Mouse (Mus musculus) intestine, embryonic 15.5 days (tissue): ENCODE results near the gene Piwil4. TPM values are rescaled to one million over a fixed set of nuclear protein-coding genes. Genes with fewer than 3 reads are reported as not detected.
A peak's percentile ranks its signal among the peaks of the same experiment; 100 is the strongest.

Experiments
- ATAC-seq: fragments of 200-750 bp; cut with Nextera tagmentation; 2 replicates; pipeline ENCODE4 v1.8.0; 2017; ENCODE audit warnings: moderate TSS enrichment, moderate library complexity
- H3K27ac ChIP-seq: fragments of 300-500 bp; sonication (generic); 2 replicates; pipeline ENCODE4 v1.5.1; 2015; ENCODE audit warnings: mild to moderate bottlenecking, inconsistent platforms
- H3K27me3 ChIP-seq: fragments of 300-500 bp; sonication (generic); replicated peaks from 2 replicates; pipeline ENCODE4 v1.6.1; 2015; ENCODE audit warnings: inconsistent platforms
- H3K36me3 ChIP-seq: fragments of 300-500 bp; sonication (generic); 2 replicates; pipeline ENCODE4 v1.6.1; 2015; ENCODE audit warnings: inconsistent platforms
- H3K4me1 ChIP-seq: fragments of 300-500 bp; sonication (generic); replicated peaks from 2 replicates; pipeline ENCODE4 v1.6.1; 2015; ENCODE audit warnings: inconsistent platforms
- H3K4me2 ChIP-seq: fragments of 300-500 bp; sonication (generic); replicated peaks from 2 replicates; pipeline ENCODE4 v1.6.1; 2015; ENCODE audit warnings: mild to moderate bottlenecking, inconsistent platforms
- H3K4me3 ChIP-seq: fragments of 300-500 bp; sonication (generic); replicated peaks from 2 replicates; pipeline ENCODE4 v1.5.1; 2015; ENCODE audit warnings: inconsistent platforms
- H3K9ac ChIP-seq: fragments of 300-500 bp; sonication (generic); 2 replicates; pipeline ENCODE4 v1.6.1; 2015; ENCODE audit warnings: inconsistent platforms
- H3K9me3 ChIP-seq: fragments of 300-500 bp; sonication (generic); 2 replicates; pipeline ENCODE4 v1.6.1; 2016; ENCODE audit warnings: inconsistent platforms
- WGBS: fragments of 180-500 bp; shearing (Covaris S2); methylation state at CpG from one replicate; pipeline ENCODE4 v1.1.7; 2015; 5-methylcytosine and 5-hydroxymethylcytosine counted together
- polyA plus RNA-seq: library from polyadenylated mRNA; unstranded; fragments of >200 nt; fragmentation: Nextera tagmentation; extraction: Ambion mirVana; gene quantifications from 2 replicates; pipeline ENCODE4 v1.2.1, GENCODE M21; 2015

Gene Piwil4
- polyA plus RNA-seq, 1 experiment from 2014 or later: 0.20 TPM

DNA sequence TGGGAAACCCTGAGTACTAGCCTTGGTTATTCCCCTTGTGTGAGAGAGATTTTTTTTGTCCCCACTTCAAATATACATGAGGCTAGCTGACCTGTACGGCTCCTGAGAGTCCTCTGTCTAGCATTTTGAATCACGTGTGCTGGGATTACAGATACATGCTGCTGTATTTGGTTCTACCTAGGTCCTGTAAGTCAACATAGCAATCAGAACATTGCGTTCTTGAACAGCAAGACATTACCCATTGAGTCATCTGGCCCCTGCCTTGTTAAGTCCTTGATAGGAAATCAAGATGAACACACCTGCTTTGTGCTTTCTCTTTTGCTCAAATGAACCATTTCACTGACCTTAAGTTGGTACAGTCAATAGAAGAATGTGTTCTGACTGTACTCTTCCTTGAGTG is 13.9 kb upstream of the Piwil4 start:
- Histone ChIP-seq H3K4me2 (no peak overlapping the region), H3K27me3 (no peaks in the 10 kb centered on the region), H3K9me3 (no peaks in the 10 kb centered on the region), H3K9ac (no peak overlapping the region), H3K4me3 (no peak overlapping the region), H3K4me1 (peaks cover 10% of the 10 kb centered on the region), H3K36me3 (no peaks in the 10 kb centered on the region), H3K27ac (no peak overlapping the region)
- ATAC-seq: no peak
- WGBS: 72% methylated on average over 3 of the region's 3 CpGs

DNA sequence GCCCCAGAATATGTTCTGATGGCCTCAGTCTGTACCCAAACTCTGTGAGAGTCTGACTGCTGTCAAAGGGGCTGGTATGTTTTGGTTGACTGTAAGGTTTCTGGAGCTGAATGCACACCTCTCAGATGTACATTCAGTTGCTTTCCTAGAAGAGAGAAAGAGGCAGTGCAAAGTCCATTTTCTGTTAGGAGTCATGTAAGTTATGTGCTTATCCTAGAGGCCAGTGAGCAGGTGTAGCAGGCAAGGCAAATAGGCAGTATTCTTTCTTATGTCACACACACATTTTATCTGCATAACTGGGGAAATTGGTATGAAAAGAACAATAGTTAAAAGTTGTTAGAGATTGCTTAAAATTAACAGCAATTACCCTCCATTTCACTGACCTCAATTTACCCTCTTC is 13.4 kb upstream of the Piwil4 start:
- Histone ChIP-seq H3K4me3 (no peak overlapping the region), H3K4me2 (0 out of 2 replicates have a peak overlapping the region, but pooled peaks have one; percentile 4), H3K9ac (no peak overlapping the region), H3K36me3 (no peaks in the 10 kb centered on the region), H3K9me3 (no peaks in the 10 kb centered on the region), H3K27ac (no peak overlapping the region), H3K27me3 (no peaks in the 10 kb centered on the region), H3K4me1 (peaks cover 10% of the 10 kb centered on the region)
- ATAC-seq: peak; percentile 31; the same call in 1 of the 2 replicates

DNA sequence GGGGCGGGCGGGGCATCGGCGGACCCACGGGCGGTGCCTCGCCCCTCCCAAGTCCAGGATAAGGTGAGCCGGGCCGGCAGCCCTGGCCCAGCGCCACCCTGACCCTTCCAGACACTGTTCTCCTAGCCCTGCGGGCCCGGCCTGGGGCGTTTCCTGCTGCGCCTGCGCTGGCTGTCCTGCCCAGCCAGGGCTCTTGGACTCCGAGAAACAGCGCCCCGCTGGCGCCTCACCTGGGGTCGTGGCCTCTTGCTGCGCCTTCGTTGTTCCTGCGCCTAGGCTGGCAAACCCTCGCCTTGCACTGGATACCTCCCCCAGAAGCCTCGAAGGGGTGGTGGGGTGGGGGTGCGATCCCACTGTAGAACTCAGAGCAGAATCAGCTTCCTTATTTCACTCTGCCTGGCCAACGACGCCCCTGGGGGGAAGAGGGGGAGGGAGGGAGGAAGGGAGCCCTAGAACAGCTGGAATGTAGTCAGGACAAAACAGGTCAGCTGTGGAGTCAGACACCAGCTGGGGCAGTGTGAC is 11.5 kb upstream of the Piwil4 start, which contains the start of gene Fut4:
Gene Fut4, minus strand, starts transcription at position 393 of the 522 bp plus-strand sequence.
- under 1% methylated on average over 28 of the region's 28 CpGs for whole genome bisulfite sequencing

DNA sequence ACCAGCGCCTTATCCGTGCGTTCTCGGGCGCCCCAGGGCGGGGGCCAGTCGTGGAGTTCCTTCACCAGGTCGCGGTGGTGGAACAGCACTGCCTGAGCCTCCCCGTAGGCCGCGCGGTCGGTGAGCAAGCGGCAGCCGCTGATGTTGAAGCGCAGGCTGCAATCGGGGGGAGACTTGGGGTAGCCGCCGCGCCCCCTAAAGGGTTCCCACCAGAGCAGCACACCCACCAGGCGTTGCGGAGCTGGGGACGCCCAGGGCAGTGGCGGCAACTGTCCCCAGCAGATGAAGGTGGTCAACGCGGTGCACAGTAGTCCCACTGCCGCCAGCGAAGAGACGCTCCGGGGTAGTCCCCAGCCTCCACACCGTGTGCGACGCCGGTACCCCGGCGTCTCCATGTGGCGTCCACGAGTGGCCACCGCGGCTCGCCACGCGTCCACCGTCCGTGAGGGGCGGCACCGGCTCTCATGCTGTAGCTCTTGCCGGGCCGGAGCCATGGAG is 11.0 kb upstream of the Piwil4 start:
- H3K9me3 ChIP-seq: no peaks in the 10 kb centered on the region
- no peaks in the 10 kb centered on the region for H3K27me3 ChIP-seq
- H3K4me1 ChIP-seq: peaks cover 10% of the 10 kb centered on the region
- 0 out of 2 replicates have a peak overlapping the region, but pooled peaks have one; percentile 42 for H3K27ac ChIP-seq
- H3K4me2 ChIP-seq: peak overlapping the region; percentile 98
- peak overlapping the region; percentile 59 for H3K4me3 ChIP-seq
- WGBS: under 1% methylated on average over 50 of the region's 50 CpGs
- no peaks in the 10 kb centered on the region for H3K36me3 ChIP-seq
- peak overlapping the region; percentile 64 for H3K9ac ChIP-seq
- ATAC-seq: peak; percentile 75

More for the DNA sequence above, 11.5 kb upstream of the Piwil4 start, which contains the start of gene Fut4:
- peak within 1 kb of the TSS; percentile 42; the same call in 1 of the 2 replicates for H3K27ac ChIP-seq
- H3K27me3 ChIP-seq: no peaks in the 10 kb centered on the region
- peaks cover 10% of the 10 kb centered on the region for H3K4me1 ChIP-seq
- no peaks in the 10 kb centered on the region for H3K9me3 ChIP-seq
- ATAC-seq: peak; percentile 87
- no peaks in the 10 kb centered on the region for H3K36me3 ChIP-seq
- peak within 1 kb of the TSS; percentile 98 for H3K4me2 ChIP-seq
- peak within 1 kb of the TSS; percentile 64 for H3K9ac ChIP-seq
- H3K4me3 ChIP-seq: peak within 1 kb of the TSS; percentile 59

DNA sequence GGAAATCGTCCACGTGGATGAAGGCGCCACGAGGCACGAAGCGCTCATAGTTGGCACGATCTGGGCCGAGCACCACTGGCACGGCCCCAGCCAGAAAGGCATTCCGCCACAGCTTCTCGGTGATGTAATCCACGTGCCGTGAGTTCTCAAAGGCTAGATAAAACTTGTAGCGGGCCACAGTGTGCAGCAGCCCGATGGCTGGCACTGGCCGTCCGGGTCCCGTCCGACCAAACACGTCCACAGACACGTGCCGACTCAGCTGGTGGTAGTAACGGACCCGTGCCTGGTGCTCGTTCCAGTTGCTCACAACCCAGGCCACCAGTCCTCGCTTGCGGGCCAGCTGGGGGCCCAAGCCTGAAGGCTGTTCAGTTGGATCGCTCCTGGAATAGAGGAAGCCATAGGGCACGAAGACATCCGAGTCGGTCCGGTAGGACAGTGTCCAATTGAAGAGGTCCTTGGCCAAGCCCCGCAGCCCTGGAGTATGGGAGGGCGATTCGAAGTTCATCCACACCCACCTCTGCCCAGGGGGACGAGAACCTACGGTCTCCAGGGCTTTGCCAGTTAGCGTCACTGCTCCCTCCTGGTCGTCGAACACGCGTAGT is 10.5 kb upstream of the Piwil4 start:
- ATAC-seq: peak; percentile 1; the same call in 1 of the 2 replicates
- no peaks in the 10 kb centered on the region for H3K9me3 ChIP-seq
- peak overlapping the region; percentile 59 for H3K4me3 ChIP-seq
- peak overlapping the region; percentile 64 for H3K9ac ChIP-seq
- H3K27me3 ChIP-seq: no peaks in the 10 kb centered on the region
- peak overlapping the region; percentile 98 for H3K4me2 ChIP-seq
- WGBS: 62% methylated on average over 42 of the region's 42 CpGs
- H3K36me3 ChIP-seq: no peaks in the 10 kb centered on the region
- H3K27ac ChIP-seq: no peak overlapping the region
- peaks cover 10% of the 10 kb centered on the region for H3K4me1 ChIP-seq

DNA sequence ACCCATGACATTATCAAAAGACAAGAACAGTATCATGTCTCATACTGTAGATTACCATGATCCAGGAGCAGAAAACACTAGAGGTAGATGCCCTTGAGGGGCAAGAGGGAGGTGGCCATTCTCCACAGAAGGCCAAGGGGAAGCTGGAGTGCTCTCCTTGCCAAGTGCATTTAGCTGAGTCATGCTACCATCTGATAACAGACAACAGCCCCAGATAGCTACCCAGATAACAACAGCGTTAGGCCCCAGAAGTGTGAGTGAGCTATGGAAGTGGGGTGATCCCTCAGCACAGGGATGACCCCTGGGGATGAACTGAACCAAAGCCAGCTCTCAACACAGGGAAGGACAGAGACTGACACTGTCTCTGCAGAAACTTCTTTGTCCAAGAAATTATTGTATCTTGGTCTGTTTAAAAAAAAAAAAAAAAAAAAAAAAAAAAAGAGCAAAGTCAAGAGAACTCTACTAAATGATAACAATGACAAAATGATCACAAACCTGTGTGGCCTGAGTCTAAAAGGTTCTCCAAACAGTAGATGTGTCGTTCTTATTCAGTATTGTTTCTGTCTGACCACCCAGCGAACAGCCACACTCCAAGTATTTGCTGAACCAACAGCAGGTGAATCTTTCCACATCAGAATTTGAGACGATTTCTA is 909 bp downstream of the Piwil4 start:
- H3K9me3 ChIP-seq: no peaks in the 10 kb centered on the region
- no peak overlapping the region for H3K27ac ChIP-seq
- no peak overlapping the region for H3K4me3 ChIP-seq
- H3K4me1 ChIP-seq: 0 out of 2 replicates have a peak, but pooled peaks cover 2% of the 10 kb centered on the region
- no peaks in the 10 kb centered on the region for H3K36me3 ChIP-seq
- H3K4me2 ChIP-seq: no peak overlapping the region
- ATAC-seq: no peak
- H3K9ac ChIP-seq: no peak overlapping the region
- 71% methylated on average over 4 of the region's 4 CpGs for WGBS
- H3K27me3 ChIP-seq: no peaks in the 10 kb centered on the region

DNA sequence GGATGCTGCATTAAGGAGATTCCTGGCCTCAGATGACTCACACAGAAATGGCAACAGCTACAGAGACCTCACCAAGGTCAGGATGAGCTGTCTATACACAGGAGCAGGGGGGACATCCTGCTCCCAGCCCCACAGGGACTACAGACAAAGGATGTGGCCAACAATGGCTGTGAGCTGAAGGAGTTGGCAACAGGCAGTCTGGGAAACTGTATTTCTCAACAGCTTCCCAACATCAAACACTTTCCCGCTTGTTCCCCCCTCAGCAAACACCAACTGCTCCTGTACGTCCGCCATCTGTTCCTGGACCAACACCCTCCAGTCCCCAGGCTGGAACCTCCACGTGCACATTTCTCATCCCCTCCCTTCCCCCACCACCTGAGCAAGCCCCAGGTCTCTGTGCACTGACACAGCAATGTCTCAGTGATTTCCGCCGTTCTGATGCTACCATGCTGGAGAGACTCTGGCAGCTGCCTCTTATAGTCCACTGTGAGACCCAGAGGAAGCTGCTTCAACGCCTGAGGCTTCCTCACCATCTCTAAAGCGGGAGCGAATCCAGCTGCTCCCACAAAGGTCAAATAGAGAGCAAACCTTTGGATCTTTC is 9.5 kb downstream of the Piwil4 start:
- H3K4me1 ChIP-seq: no peaks in the 10 kb centered on the region
- H3K9me3 ChIP-seq: no peaks in the 10 kb centered on the region
- H3K36me3 ChIP-seq: no peaks in the 10 kb centered on the region
- no peak overlapping the region for H3K27ac ChIP-seq
- 27% methylated on average over 9 of the region's 9 CpGs for WGBS
- peak; percentile 76 for ATAC-seq
- no peak overlapping the region for H3K9ac ChIP-seq
- no peak overlapping the region for H3K4me2 ChIP-seq
- no peak overlapping the region for H3K4me3 ChIP-seq
- H3K27me3 ChIP-seq: no peaks in the 10 kb centered on the region

DNA sequence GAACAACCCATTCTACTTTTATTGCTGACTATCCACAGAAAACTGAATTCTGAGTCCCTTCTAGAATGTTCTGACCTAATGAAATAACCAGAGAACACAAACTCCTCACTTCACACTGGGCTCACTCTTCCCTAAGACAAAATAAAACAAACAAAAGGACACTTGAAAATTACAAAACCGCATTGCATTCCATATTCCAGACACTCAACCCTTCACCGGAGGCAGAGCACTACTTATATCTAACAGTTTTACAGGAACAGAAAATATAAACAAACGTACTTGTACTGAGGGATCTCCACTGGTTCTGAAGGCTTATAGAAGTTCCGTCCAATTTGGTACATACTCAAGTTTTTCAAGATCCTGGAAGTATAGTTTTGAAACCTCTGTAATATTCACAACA is 12.2 kb downstream of the Piwil4 start:
- no peaks in the 10 kb centered on the region for H3K9me3 ChIP-seq
- no peak for ATAC-seq

DNA sequence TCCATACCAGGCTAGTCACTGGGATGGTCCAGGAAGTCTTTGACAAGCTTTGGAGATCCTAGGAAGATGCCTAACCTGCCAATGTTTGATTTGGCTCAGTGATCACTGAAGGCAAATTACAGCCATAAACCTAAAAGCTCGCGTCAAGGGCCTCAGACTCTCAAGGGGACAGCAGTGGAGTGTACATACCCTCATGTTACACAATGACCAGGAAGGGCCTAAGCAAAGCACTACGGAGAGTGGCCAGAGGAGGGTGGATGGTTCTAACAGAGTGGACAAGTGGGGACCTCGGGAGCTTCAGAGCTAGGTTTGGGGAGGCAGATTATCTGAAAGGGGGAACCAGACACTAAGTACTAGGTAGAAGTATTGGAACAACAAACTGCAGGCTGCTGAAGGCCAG is 13.9 kb downstream of the Piwil4 start:
- Histone ChIP-seq H3K36me3 (no peaks in the 10 kb centered on the region), H3K9me3 (no peaks in the 10 kb centered on the region), H3K27ac (no peak overlapping the region), H3K4me2 (no peak overlapping the region), H3K9ac (no peak overlapping the region), H3K4me1 (no peaks in the 10 kb centered on the region; the same call in 1 of the 2 replicates), H3K27me3 (no peaks in the 10 kb centered on the region), H3K4me3 (no peak overlapping the region)
- no peak for ATAC-seq
- 79% methylated on average over 4 of the region's 4 CpGs for WGBS

More for the DNA sequence above, 12.2 kb downstream of the Piwil4 start:
- no peaks in the 10 kb centered on the region for H3K36me3 ChIP-seq
- H3K4me1 ChIP-seq: no peaks in the 10 kb centered on the region; the same call in 1 of the 2 replicates
- H3K9ac ChIP-seq: no peak overlapping the region
- H3K4me2 ChIP-seq: no peak overlapping the region
- WGBS: 63% methylated on average over 4 of the region's 4 CpGs
- H3K4me3 ChIP-seq: no peak overlapping the region
- H3K27ac ChIP-seq: no peak overlapping the region
- no peaks in the 10 kb centered on the region for H3K27me3 ChIP-seq

DNA sequence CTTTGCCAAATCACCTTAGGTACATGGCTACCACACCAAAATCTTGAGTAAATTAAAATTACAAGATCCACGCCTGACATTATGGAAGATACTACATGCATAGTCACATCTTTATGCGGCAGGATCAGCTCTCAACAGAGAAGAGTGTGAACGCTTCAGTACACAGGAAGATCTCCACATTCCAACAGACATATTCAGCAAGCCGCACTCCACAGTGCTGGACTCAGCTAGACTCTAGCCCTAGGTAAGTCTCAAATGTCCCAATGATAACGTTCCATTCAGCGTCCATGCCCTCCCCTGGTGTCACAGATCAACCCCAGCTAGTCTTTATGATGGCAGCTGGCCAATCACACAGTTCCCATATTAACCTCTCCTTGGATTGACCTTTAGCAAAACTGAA is 14.5 kb downstream of the Piwil4 start:
- WGBS: 80% methylated on average over 6 of the region's 6 CpGs
- Histone ChIP-seq H3K4me1 (no peaks in the 10 kb centered on the region; the same call in 1 of the 2 replicates), H3K36me3 (no peaks in the 10 kb centered on the region), H3K4me2 (no peak overlapping the region), H3K4me3 (no peak overlapping the region), H3K9ac (no peak overlapping the region), H3K27ac (no peak overlapping the region), H3K27me3 (no peaks in the 10 kb centered on the region), H3K9me3 (no peaks in the 10 kb centered on the region)
- ATAC-seq: no peak

DNA sequence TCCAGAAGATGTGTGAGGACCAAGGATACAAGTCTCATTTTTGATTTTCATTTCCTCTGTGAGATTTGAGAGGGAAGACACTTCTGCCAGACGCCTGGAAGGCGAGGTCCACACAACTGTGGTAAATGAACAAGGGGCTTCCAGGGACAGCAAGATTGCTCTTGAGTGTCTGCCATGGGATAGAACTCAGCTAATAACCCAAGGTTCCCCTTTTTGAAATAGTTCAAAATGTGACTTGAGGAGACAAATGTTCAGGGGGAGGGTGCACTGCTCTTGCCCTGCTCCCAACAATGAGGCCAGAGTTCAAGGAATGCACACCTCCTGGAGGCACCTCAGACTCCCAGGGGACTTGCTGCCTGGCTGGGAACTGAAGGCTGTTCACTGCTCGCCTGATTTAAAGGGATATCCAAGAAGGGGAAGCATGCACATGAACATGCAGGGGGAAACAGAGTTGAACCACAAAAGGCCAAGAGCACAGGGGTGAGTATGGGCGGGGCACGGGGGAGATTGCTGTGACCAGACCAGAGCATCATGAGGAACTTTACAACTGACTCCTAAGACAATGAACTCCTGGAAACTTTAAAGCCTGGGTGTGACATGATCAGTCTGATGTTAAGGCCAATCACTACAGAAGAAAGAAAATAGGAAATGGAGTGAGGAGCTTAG is 15.6 kb downstream of the Piwil4 start:
- 82% methylated on average over 5 of the region's 5 CpGs for WGBS
- Histone ChIP-seq H3K36me3 (no peaks in the 10 kb centered on the region), H3K4me3 (no peak overlapping the region), H3K9me3 (no peaks in the 10 kb centered on the region), H3K4me2 (no peak overlapping the region), H3K9ac (no peak overlapping the region), H3K4me1 (peaks cover 2% of the 10 kb centered on the region; the same call in 1 of the 2 replicates), H3K27me3 (no peaks in the 10 kb centered on the region), H3K27ac (no peak overlapping the region)
- no peak for ATAC-seq

DNA sequence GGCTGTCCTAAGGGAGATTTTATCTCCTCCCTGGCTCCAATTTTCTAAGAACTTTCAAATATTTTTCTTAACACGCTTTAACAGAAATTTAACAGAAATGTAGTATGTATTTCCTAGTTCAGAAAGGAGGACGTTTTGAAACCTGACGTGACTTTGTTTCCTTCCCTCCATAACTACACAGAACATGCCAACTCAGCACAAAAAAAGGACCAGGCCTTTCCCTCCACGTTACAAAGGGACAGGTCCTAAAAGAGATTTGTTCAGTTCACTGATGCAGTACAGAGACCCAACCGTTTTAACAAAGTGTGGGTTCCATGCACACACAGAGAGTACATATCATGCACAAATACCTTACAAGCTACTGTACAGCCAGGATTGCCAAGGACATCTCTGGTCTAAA is 18.9 kb downstream of the Piwil4 start:
- H3K9me3 ChIP-seq: no peaks in the 10 kb centered on the region
- H3K36me3 ChIP-seq: no peaks in the 10 kb centered on the region
- H3K4me1 ChIP-seq: peaks cover 2% of the 10 kb centered on the region; the same call in 1 of the 2 replicates
- 82% methylated on average over 5 of the region's 5 CpGs for WGBS
- H3K9ac ChIP-seq: no peak overlapping the region
- H3K4me3 ChIP-seq: no peak overlapping the region
- no peak overlapping the region for H3K27ac ChIP-seq
- no peak overlapping the region for H3K4me2 ChIP-seq
- H3K27me3 ChIP-seq: no peaks in the 10 kb centered on the region
- no peak for ATAC-seq
